Mouse (Mus musculus) erythroblast, embryonic 14.5 days (primary cell): ENCODE results near the gene Gm10392. TPM values are rescaled to one million over a fixed set of nuclear protein-coding genes. Genes with fewer than 3 reads are reported as not detected.

Source experiments
- H3K27me3 ChIP-seq: 2 replicates; pipeline ENCODE4 v1.6.1; 2012; ENCODE audit warnings: inconsistent platforms; ENCODE audit not compliant: control insufficient read depth
- H3K36me3 ChIP-seq: 2 replicates; pipeline ENCODE4 v1.6.1; 2012; ENCODE audit warnings: mild to moderate bottlenecking, inconsistent platforms; ENCODE audit not compliant: control insufficient read depth
- H3K4me1 ChIP-seq: 2 replicates; pipeline ENCODE4 v1.6.1; 2012; ENCODE audit warnings: inconsistent platforms; ENCODE audit not compliant: control insufficient read depth
- H3K4me3 ChIP-seq: replicated peaks from 2 replicates; pipeline ENCODE3; 2012; ENCODE audit warnings: moderate library complexity, mild to moderate bottlenecking, inconsistent platforms
- H3K9me3 ChIP-seq: 2 replicates; pipeline ENCODE4 v1.6.1; 2012; ENCODE audit warnings: low read length, inconsistent platforms, mixed read lengths; ENCODE audit not compliant: control insufficient read depth
- GATA1 ChIP-seq: IDR thresholded peaks from 2 replicates; pipeline ENCODE4 v1.6.1; 2012; ENCODE audit warnings: low read length, inconsistent platforms, mixed read lengths
- TAL1 ChIP-seq: IDR thresholded peaks from 3 replicates; pipeline ENCODE4 v1.6.1; 2012; ENCODE audit warnings: low read length, inconsistent platforms, mixed read lengths
- polyA plus RNA-seq: library from polyadenylated mRNA; stranded (reverse); fragments of >175 nt; gene quantifications from 2 replicates; pipeline ENCODE4 v1.2.3, GENCODE M21; 2012

The Gm10392 gene
- polyA plus RNA-seq, 1 experiment, result not detected

DNA sequence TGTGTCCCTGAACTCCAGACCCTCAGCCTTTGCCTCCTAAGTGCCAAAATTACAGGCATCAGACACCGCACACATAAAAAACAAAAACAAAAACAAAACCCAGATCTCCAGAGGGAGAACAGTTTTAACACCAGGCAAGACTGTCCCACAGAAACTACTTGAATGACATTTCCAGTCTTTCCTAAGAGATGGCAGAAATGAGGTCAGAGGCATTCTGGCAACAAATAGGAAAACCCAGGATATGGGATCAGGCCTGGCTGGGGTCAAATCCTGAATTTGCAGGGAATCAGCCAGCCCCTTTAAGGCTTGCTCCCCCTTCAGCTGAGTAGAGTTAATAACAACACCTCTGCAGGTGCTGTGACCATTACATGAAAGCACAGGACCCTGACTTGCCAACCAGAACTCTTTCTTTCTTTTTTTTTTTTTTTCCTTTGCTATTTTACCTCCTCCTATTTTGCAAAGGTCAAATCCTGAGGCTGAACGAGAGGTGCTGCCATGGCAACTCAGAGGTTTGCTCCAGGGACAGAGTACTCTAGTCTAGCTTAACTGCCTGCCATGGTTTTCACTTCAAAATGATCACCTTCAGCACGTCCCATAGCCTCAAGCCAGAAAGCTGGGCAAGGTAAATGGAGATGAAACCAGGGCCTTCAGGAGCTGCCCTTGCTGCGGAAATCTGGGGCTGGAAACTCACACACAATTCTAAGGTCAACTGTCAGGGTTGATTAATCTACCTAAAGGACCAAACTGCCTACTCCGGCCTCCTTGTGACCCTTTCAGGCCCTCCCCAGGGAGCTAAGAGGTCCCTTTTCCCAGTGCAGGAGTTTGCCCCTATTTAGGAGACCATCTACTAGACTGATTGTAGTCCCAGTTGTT is 2.2 kb downstream of the Gm10392 start:
- Histone ChIP-seq H3K27me3 (peaks cover 75% of the 10 kb centered on the region), H3K36me3 (no peaks in the 10 kb centered on the region), H3K4me1 (peaks cover 38% of the 10 kb centered on the region), H3K4me3 (no peak overlapping the region), H3K9me3 (peaks cover 9% of the 10 kb centered on the region)
- TF ChIP-seq GATA1, result no peak

DNA sequence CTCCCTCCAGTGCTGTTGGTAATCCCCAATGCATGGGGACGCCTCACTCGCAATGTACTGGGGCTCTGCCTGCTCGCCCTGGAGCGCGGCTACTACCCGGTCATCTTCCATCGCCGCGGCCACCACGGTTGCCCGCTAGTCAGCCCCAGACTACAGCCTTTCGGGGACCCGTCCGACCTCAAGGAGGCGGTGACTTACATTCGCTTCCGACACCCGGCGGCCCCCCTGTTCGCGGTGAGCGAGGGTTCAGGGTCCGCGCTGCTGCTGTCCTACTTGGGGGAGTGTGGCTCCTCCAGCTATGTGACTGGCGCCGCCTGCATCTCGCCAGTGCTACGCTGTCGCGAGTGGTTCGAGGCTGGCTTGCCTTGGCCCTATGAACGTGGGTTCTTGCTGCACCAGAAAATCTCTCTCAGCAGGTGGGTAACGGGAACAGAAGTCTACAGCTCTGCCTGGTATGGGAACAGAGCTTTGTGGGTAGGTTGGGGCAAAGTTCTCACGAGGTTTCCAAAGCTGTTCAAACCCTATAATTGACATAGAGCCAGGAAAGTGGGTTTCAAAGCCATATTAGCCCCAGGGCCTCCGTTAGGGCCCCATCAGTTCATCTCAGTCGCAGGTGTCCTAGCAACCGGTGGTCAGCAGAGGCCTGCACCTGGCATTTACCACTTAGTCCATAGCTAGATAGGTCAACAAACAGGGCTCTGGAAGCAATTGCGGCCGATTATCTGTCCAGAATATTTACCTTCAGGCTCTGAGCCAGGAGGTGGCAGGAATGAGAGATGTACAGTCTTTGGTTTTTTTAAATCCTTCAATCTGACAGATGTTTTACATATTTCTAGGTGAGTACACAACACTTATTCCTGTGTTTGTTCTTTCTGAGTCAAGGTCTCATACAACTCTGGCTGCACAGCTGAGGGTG is 3.1 kb downstream of the Gm10392 start, which contains the start of gene Trp53i13:
Gene Trp53i13, minus strand, starts transcription at position 344 of the 916 bp plus-strand sequence.
- peaks cover 9% of the 10 kb centered on the region for H3K9me3 ChIP-seq
- H3K4me1 ChIP-seq, result peaks cover 39% of the 10 kb centered on the region
- H3K27me3 ChIP-seq, result peaks cover 75% of the 10 kb centered on the region
- TF ChIP-seq TAL1, result no peak
- TF ChIP-seq GATA1, result no peak
- H3K4me3 ChIP-seq, result peak within 1 kb of the TSS; percentile 83
- no peaks in the 10 kb centered on the region for H3K36me3 ChIP-seq

DNA sequence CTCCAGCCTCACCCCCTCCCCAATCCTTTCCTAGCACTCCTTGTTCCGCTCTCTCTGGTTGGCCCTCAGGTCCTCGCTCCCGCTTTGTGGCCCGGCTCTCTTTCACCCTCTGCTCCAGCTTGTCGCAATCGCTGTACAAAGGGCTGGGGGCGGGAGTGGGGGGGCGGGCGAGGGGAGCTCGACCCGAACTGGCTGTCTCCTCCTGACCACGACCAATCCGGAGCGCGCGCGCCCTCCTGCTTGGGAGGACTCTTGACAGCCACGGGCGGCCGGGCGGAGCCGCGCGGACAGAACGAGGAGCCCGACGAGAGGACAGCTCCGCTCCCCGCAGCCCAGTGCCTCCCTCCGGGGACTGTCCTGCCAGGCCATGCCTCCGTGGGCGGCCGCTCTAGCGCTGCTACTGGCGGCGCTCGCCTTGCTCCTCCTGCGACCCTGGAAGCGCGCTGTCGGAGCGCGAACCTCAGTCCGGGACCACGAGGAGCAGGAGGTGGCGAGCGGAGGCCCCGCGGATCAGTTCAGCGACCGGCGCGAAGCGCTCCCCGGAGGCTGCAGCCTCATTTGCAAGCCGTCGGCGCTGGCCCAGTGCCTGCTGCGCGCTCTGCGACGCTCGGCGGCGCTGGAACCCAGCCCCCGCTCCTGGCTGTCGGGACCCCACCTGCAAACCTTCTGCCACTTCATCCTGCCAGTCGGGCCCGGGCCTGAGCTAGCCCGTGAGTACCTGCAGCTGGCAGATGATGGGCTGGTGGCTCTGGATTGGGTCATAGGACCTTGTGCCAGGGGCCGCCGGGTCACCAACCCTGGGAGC is 4.0 kb downstream of the Gm10392 start, which contains the start of gene Abhd15:
Gene Abhd15, plus strand, starts transcription at position 290 of the 805 bp plus-strand sequence.
- Histone ChIP-seq H3K4me3 (peak within 1 kb of the TSS; percentile 83), H3K36me3 (no peaks in the 10 kb centered on the region), H3K4me1 (peaks cover 39% of the 10 kb centered on the region), H3K9me3 (peaks cover 9% of the 10 kb centered on the region), H3K27me3 (peaks cover 70% of the 10 kb centered on the region)
- no peak for TF ChIP-seq TAL1
- no peak for TF ChIP-seq GATA1

DNA sequence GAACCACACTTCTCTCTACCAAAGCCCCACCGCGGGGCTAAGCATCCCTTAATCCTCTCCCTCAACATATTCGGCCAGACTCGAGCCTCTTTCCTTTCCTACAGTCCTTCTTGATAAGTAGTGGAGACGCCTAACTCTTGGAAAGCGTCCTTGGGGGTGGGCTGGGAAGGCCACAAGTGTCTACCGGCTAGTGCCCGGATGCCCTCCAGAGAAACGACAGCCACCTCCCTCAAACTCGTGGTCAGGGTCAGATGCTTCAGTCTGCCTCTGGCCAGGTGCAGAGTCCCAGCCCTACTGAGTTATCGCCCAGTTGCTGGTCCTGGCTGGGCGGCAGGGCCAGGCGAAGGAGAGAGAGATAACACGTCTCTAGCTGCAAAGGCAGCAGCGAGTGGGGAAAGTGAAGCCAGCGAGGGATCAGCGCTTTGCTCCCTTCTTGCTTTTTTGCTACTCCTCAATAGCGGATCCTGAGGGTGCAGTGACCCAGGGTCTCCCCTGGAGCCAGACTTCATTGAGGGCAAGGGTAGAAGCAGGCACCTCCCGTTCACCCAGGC is 4.6 kb downstream of the Gm10392 start:
- Histone ChIP-seq H3K9me3 (peaks cover 9% of the 10 kb centered on the region), H3K36me3 (no peaks in the 10 kb centered on the region), H3K4me1 (peaks cover 39% of the 10 kb centered on the region), H3K4me3 (peak overlapping the region; percentile 83), H3K27me3 (peaks cover 64% of the 10 kb centered on the region)
- TF ChIP-seq TAL1, result peak; percentile 29; the same call in 1 of the 3 replicates
- peak; percentile 46 for TF ChIP-seq GATA1

DNA sequence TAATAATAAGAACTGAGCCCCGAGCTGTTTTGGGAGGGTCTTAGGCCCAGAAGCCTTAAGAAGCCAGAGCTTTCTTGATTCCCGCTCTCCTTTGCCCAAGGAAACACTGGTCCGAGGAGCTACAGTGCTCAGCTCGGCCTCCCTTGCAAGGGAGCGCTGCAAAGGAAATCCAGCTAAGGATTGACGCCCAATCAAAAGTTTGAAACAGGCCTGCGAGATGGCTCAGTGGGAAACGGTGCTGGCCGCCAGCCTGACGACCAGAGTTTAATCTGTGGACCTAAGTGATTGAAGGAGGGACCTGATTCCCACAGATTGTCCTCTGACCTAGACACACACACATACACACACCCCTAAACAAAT is 5.2 kb downstream of the Gm10392 start:
- H3K4me1 ChIP-seq, result peaks cover 39% of the 10 kb centered on the region
- H3K36me3 ChIP-seq, result no peaks in the 10 kb centered on the region
- peak overlapping the region; percentile 83 for H3K4me3 ChIP-seq
- peaks cover 59% of the 10 kb centered on the region for H3K27me3 ChIP-seq
- peaks cover 9% of the 10 kb centered on the region for H3K9me3 ChIP-seq
- TF ChIP-seq GATA1 (no peak), TAL1 (no peak)

DNA sequence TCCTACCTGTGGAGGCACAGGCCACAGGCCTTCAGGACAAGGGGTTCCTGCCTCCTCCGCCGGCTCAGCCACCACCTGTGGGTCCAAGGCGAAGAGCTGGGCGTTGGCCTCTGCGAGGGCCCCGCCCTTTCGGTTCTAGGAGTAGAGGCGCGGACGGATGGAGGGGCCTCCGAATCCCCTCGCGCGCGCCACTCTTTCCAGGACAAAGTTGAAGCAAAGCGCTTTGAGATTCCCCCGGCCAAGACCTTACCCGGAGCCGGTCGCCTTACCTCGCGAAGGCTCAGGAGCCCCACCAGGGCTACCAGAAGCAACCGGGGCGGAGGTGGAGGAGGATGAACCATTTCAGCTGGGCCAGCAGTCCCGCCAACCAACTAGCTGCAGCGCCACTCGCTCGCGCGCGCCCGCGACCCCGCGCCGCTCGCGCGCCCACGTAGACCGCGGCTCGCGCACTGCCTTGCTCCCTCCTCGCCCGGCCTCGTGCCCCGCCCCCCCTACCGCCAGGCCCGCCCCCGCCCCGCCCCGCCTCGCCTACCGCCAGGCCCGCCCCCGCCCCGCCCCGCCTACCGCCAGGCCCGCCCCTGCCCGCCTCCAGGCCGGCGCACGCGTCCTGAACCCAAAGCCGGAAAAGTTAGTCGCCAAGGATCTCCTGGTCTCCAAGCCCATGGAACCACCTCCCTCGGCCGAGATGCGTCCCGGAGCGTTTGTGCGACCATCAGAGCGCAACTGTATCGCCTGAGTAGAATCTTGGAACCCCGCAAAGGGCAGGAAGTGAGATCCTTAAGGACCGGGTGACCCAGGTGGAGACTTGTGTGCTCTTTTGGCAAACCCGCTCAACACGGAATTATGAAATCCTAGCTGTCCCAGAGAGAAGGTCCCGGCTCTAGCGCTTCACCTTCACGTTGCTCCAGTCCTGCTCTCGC is 5.8 kb downstream of the Gm10392 start:
- Histone ChIP-seq H3K27me3 (peaks cover 52% of the 10 kb centered on the region), H3K36me3 (no peaks in the 10 kb centered on the region), H3K9me3 (peaks cover 9% of the 10 kb centered on the region), H3K4me1 (peaks cover 45% of the 10 kb centered on the region), H3K4me3 (peak overlapping the region; percentile 83)
- TF ChIP-seq GATA1 (no peak), TAL1 (no peak)

DNA sequence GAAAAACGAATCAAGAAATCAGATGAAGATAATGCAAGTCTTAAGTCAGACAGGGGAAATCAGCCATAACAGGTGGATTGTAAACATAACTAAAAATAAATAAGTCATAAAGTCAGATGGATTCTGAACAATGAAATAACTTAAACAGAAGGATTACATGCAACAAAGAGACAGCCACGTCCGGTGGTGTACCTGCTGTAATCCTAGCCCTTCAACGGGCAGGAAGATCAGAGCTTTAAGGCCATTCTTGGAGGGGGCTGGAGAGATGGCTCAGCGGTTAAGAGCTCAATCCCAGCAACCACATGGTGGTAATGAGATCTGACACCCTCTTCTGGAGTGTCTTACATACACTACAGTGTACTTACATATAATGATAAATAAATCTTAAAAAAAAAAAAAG is 7.7 kb downstream of the Gm10392 start:
- Histone ChIP-seq H3K36me3 (peaks cover 14% of the 10 kb centered on the region), H3K4me1 (peaks cover 49% of the 10 kb centered on the region), H3K9me3 (peaks cover 9% of the 10 kb centered on the region), H3K27me3 (peaks cover 34% of the 10 kb centered on the region), H3K4me3 (no peak overlapping the region)
- TF ChIP-seq GATA1 (no peak), TAL1 (no peak)
